Mouse (Mus musculus) CH12F3 (cell line): Measurements from ENCODE around the gene Rnaset2b.
"Not testable (repeated sequence)": the region's sequence is repeated elsewhere in the genome, so short reads cannot be mapped to it uniquely, and the experiment has no call there.

Experiments
- in situ Hi-C: fragments of 300-500 bp; cut with MboI; formaldehyde crosslinking; loops from 2 replicates; pipeline ENCODE4 v1.14.3; 2020; ENCODE audit warnings: low sequenced_read_pairs

Rnaset2b gene

GRCm38 (mm10) chr17:6980144-6980543, 9.7 kb downstream of the Rnaset2b start:
- in situ Hi-C loops: not testable (repeated sequence)

DNA sequence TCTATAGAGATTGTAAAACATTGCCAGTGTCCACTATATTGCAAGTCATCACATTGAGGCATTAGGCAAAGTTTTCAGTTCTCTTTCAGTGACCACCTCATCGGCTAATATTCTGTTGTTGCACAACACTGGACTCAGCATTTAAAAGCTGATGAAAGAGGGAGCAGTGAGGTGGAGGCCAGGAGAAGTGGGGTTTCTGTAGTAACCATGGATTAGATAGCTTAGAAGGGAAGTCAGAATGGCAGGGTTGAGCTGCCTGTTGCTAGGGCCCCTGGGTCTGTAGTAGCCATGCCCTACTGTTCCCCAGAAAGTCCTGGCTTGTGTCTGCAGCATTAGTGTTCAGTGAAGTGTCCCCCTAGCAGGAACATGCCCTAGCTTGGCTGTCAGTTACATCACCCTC, 15.7 kb downstream of the Rnaset2b start:
- in situ Hi-C loops: not testable (repeated sequence)

GRCm38 (mm10) chr17:6995504-6995903, 25.1 kb downstream of the Rnaset2b start:
- in situ Hi-C loops: not testable (repeated sequence)

- in situ Hi-C loops: not testable (repeated sequence)
Measured at GRCm38 (mm10) chr17:6996826-6997225, 26.4 kb downstream of the Rnaset2b start.

DNA sequence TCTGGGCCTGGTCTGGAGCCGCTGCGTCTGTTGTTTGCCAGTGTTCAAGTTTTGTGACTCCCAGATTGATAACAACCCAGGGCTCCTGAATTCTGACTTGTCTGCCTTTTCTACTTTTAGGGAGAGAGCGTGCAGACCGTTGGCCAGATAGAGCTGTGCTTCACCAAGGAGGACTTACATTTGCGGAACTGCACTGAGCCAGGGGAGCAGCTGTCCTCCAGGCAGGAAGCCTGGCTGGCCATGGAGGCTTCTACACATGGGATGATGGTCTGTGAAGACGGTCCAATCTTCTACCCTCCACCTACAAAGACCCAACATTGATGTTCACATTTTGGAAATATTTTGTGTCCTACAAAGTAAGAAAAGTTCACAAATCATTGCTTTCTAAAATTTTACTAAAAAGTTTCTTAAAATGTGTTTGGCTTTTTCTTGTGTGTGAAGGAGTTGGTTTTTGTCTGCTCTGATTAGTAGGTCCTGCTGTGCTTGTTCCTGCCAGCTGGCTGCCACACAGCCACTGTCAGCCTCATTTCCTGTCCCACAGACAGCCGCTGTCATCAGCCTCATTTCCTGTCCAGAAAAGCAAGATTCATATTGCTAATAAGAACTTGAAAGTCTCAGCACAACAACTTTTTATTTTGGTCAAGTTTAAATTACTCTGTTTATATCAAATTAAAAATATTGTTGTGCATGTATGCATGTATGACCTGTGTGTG, 27.5 kb downstream of the Rnaset2b start:
- in situ Hi-C loops: not testable (repeated sequence)

DNA sequence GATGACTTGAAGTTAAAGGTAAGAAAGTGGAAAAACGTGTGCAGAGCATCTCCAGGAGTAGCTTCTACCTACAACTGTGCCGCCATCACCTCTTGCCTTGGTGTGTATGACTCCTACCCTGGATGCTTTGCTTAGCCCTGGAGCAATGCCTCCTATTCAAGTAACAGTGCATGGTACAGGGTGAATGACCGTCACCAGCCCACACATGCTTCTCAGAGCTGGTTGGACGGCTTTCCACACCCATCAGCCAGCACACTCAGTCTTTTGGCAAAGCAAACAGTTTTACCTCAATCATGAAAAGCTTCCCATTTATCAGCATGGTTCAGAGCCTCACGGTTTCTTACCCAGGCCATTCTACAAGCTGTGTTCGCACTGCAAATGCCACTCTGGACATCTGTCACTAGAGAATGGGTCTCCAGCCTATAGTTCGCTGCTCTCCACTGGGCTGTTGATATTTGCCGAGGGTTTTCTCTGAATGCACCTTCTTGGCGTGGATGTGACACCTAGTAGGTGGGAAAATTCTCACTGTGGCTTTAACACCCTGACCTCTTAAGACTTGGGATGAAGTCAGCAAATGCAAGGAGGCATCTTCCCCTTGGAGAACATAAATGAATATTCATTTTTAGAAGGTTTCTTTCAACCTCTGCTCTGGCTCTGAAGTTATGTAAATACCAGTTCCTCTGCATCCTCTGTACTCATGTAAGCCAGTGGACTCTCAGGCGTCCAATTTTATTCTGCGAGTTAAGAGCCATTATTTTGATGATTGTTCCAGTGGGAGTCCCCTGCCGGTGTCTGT, 31.6 kb downstream of the Rnaset2b start:
- in situ Hi-C loops: not testable (repeated sequence)

DNA sequence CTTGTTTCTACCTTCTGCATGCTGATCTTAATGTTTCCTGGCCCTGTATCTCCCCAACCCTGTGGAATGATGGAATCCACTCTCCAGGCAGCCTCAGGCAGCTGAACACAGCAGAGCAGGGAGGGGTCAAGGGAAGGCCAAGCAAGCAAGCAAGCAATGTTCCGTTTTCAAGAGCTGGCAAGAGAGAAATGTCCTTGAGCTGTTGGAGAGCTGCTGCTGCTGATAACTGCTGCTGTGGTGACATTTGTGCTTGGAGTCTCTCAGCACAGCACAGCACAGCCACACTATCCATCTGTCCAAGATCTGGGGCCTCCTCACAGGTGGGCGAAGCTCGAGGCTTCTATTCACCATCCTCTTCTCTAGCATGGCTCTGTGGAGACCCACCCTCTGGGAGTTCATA, 33.0 kb downstream of the Rnaset2b start:
- in situ Hi-C loops: not testable (repeated sequence)

DNA sequence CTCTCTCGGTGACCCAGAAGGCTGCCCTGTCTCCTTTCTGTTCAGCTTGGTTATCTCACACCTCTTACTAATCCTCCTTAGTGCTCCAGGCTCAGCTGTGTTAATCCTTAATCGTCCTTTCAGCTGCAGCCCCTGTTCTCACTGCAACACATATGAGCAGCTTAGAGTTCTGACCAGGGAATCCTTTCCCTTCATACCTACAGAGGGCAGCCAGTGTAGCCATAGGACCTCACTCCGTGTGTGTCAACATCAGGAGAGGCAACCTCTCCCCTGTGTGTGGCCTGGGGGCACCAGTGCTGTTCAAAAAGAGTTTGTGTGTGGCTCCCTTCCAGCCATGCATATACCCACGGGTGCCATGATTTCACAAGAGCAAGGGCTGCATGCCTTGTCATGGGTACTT, 35.2 kb downstream of the Rnaset2b start:
- in situ Hi-C loops: not testable (repeated sequence)

DNA sequence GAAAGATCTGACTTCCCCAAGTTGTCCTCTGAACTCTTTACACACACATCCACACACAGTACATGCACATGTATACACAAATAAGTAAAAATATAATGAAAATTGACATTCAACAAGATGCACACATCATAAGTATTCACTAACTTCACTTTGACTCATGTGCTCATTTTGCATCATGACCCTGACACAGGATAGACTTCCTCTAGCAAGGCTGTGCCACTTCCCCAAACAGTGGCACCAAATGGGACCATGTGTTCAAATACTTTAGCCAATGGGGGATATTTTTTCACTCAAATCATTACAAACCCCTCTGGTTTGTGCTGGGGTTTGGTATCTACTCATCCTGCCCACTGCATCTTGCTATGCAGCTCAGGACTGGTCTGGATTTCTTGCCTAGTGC, 38.5 kb downstream of the Rnaset2b start:
- in situ Hi-C loops: not testable (repeated sequence)

- in situ Hi-C loops: not testable (repeated sequence)
Measured at GRCm38 (mm10) chr17:7009440-7009839, 39.0 kb downstream of the Rnaset2b start.

GRCm38 (mm10) chr17:7009901-7010300, 39.5 kb downstream of the Rnaset2b start:
- in situ Hi-C loops: not testable (repeated sequence)

DNA sequence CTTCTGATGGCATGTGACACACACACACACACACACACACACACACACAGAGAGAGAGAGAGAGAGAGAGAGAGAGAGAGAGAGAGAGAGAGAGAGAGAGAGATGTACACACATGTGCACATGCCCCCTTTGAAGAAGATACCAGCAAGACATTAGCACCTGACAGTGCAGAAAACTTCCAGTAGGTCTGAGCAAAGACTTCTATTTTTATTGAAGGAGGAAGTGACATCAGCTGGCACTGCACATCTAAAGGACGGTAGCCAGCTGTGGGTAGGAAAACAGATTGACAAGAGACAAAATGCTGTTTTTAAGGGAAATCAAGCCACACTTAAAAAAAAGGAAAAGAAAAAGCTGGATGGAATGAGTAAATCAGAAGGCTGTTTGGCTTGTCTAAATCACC, 43.8 kb downstream of the Rnaset2b start:
- in situ Hi-C loops: not testable (repeated sequence)

- in situ Hi-C loops: not testable (repeated sequence)
Measured at GRCm38 (mm10) chr17:7025257-7025656, 54.8 kb downstream of the Rnaset2b start, which contains the start of gene Gm1604a. Gene Gm1604a, plus strand, starts transcription at chr17:7025568.

DNA sequence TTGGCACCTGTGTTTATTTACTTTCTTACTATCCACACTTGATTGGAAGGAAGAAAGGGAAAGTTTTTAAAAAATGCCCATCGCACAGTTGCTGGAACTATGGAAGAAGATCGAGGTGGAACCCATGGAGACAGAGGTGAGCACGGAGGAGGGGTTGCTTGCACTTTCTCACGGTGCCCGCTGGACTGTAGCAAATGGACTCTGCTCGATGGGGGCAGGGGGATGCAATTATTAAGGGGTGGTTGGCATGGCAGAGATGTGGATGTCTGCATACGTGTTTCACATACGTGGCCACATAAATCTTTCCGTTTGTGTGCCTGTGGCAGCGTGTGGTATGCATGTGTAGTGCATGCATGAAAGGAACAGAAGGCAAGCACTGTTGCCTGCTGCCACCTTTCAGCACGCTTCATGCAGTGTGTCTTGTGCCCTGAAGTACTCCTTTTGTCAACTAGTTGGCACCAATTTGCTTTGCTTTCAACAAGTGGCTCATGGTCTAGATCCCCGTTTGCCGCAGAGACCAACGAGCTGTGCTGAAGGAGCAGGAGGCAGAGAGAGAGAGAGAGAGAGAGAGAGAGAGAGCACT, 55.4 kb downstream of the Rnaset2b start:
- in situ Hi-C loops: not testable (repeated sequence)

- in situ Hi-C loops: not testable (repeated sequence)
Measured at GRCm38 (mm10) chr17:7030204-7030603, 59.8 kb downstream of the Rnaset2b start.

GRCm38 (mm10) chr17:7030622-7031174, 60.3 kb downstream of the Rnaset2b start:
- in situ Hi-C loops: not testable (repeated sequence)

GRCm38 (mm10) chr17:7033192-7034166, 63.0 kb downstream of the Rnaset2b start:
- in situ Hi-C loops: not testable (repeated sequence)
